Mouse (Mus musculus): ENCODE data around the gene Pip5k1b. TPM values are rescaled to one million over a fixed set of nuclear protein-coding genes. Genes with fewer than 3 reads are reported as not detected.

Pip5k1b gene
- polyA plus RNA-seq, 1 experiment: 10.4 TPM

GRCm38 (mm10) chr19:24314676-24315075, 241.0 kb downstream of the Pip5k1b start:
- no peaks in the 10 kb centered on the region for H3K4me1 ChIP-seq (ENCODE audit: control insufficient read depth, insufficient read depth, low read length)
- TF ChIP-seq CTCF (IDR thresholded peaks at IDR 0.05; ENCODE audit: control insufficient read depth, insufficient read depth, low read length): no peak
- no peak for TF ChIP-seq POLR2A (IDR thresholded peaks at IDR 0.05; ENCODE audit: borderline replicate concordance, control insufficient read depth, low read depth, low read length)
- no peak overlapping the region for H3K4me3 ChIP-seq (replicated peaks; ENCODE audit: control insufficient read depth, low read depth, low read length)
- 93% methylated on average over 11 of the region's 11 CpGs for WGBS
- no peak overlapping the region for H3K27ac ChIP-seq (ENCODE audit: control insufficient read depth, insufficient read depth, low read depth, low read length, poor library complexity)

GRCm38 (mm10) chr19:24312556-24313342, 242.9 kb downstream of the Pip5k1b start:
- Histone ChIP-seq H3K27ac (ENCODE audit: control insufficient read depth, insufficient read depth, low read depth, low read length, poor library complexity) (no peak overlapping the region), H3K4me3 (replicated peaks; ENCODE audit: control insufficient read depth, low read depth, low read length) (no peak overlapping the region), H3K4me1 (ENCODE audit: control insufficient read depth, insufficient read depth, low read length) (no peaks in the 10 kb centered on the region)
- TF ChIP-seq POLR2A (IDR thresholded peaks at IDR 0.05; ENCODE audit: borderline replicate concordance, control insufficient read depth, low read depth, low read length) (no peak), CTCF (IDR thresholded peaks at IDR 0.05; ENCODE audit: control insufficient read depth, insufficient read depth, low read length) (no peak)
- 77% methylated on average over 12 of the region's 12 CpGs for WGBS

- Histone ChIP-seq H3K4me3 (replicated peaks; ENCODE audit: control insufficient read depth, low read depth, low read length) (no peak overlapping the region), H3K27ac (ENCODE audit: control insufficient read depth, insufficient read depth, low read depth, low read length, poor library complexity) (no peak overlapping the region), H3K4me1 (ENCODE audit: control insufficient read depth, insufficient read depth, low read length) (no peaks in the 10 kb centered on the region)
- WGBS: 82% methylated on average over 5 of the region's 5 CpGs
- no peak for TF ChIP-seq CTCF (IDR thresholded peaks at IDR 0.05; ENCODE audit: control insufficient read depth, insufficient read depth, low read length)
- no peak for TF ChIP-seq POLR2A (IDR thresholded peaks at IDR 0.05; ENCODE audit: borderline replicate concordance, control insufficient read depth, low read depth, low read length)
Observed at GRCm38 (mm10) chr19:24312046-24312445, 243.6 kb downstream of the Pip5k1b start.

GRCm38 (mm10) chr19:24308305-24308705, 247.4 kb downstream of the Pip5k1b start:
- 31% methylated on average over 5 of the region's 5 CpGs for WGBS
- H3K4me3 ChIP-seq (replicated peaks; ENCODE audit: control insufficient read depth, low read depth, low read length): no peak overlapping the region
- no peak overlapping the region for H3K27ac ChIP-seq (ENCODE audit: control insufficient read depth, insufficient read depth, low read depth, low read length, poor library complexity)
- no peak for TF ChIP-seq CTCF (IDR thresholded peaks at IDR 0.05; ENCODE audit: control insufficient read depth, insufficient read depth, low read length)
- no peak for TF ChIP-seq POLR2A (IDR thresholded peaks at IDR 0.05; ENCODE audit: borderline replicate concordance, control insufficient read depth, low read depth, low read length)
- no peaks in the 10 kb centered on the region for H3K4me1 ChIP-seq (ENCODE audit: control insufficient read depth, insufficient read depth, low read length)

- 67% methylated on average over 13 of the region's 13 CpGs for WGBS
- TF ChIP-seq CTCF (IDR thresholded peaks at IDR 0.05; ENCODE audit: control insufficient read depth, insufficient read depth, low read length): no peak
- no peak for TF ChIP-seq POLR2A (IDR thresholded peaks at IDR 0.05; ENCODE audit: borderline replicate concordance, control insufficient read depth, low read depth, low read length)
- no peak overlapping the region for H3K27ac ChIP-seq (ENCODE audit: control insufficient read depth, insufficient read depth, low read depth, low read length, poor library complexity)
- H3K4me1 ChIP-seq (ENCODE audit: control insufficient read depth, insufficient read depth, low read length): no peaks in the 10 kb centered on the region
- H3K4me3 ChIP-seq (replicated peaks; ENCODE audit: control insufficient read depth, low read depth, low read length): no peak overlapping the region
Observed at GRCm38 (mm10) chr19:24307271-24308221, 248.1 kb downstream of the Pip5k1b start.

- TF ChIP-seq CTCF (IDR thresholded peaks at IDR 0.05; ENCODE audit: control insufficient read depth, insufficient read depth, low read length) (0 out of 2 replicates have a peak, but pooled peaks have one; percentile 7), POLR2A (IDR thresholded peaks at IDR 0.05; ENCODE audit: borderline replicate concordance, control insufficient read depth, low read depth, low read length) (no peak)
- WGBS: 91% methylated on average over 5 of the region's 5 CpGs
Observed at GRCm38 (mm10) chr19:24306351-24306750, 249.3 kb downstream of the Pip5k1b start.

GRCm38 (mm10) chr19:24302198-24302597, 253.5 kb downstream of the Pip5k1b start:
- H3K27ac ChIP-seq (ENCODE audit: control insufficient read depth, insufficient read depth, low read depth, low read length, poor library complexity): no peak overlapping the region
- WGBS: 88% methylated on average over 10 of the region's 10 CpGs
- H3K4me3 ChIP-seq (replicated peaks; ENCODE audit: control insufficient read depth, low read depth, low read length): no peak overlapping the region
- TF ChIP-seq POLR2A (IDR thresholded peaks at IDR 0.05; ENCODE audit: borderline replicate concordance, control insufficient read depth, low read depth, low read length) (no peak), CTCF (IDR thresholded peaks at IDR 0.05; ENCODE audit: control insufficient read depth, insufficient read depth, low read length) (no peak)
- no peaks in the 10 kb centered on the region for H3K4me1 ChIP-seq (ENCODE audit: control insufficient read depth, insufficient read depth, low read length)

More at GRCm38 (mm10) chr19:24306351-24306750, 249.3 kb downstream of the Pip5k1b start:
- Histone ChIP-seq H3K4me3 (replicated peaks; ENCODE audit: control insufficient read depth, low read depth, low read length) (no peak overlapping the region), H3K27ac (ENCODE audit: control insufficient read depth, insufficient read depth, low read depth, low read length, poor library complexity) (no peak overlapping the region), H3K4me1 (ENCODE audit: control insufficient read depth, insufficient read depth, low read length) (no peaks in the 10 kb centered on the region)

- no peak for TF ChIP-seq CTCF (IDR thresholded peaks at IDR 0.05; ENCODE audit: control insufficient read depth, insufficient read depth, low read length)
- no peak for TF ChIP-seq POLR2A (IDR thresholded peaks at IDR 0.05; ENCODE audit: borderline replicate concordance, control insufficient read depth, low read depth, low read length)
- WGBS: 88% methylated on average over 5 of the region's 5 CpGs
- Histone ChIP-seq H3K4me3 (replicated peaks; ENCODE audit: control insufficient read depth, low read depth, low read length) (no peak overlapping the region), H3K27ac (ENCODE audit: control insufficient read depth, insufficient read depth, low read depth, low read length, poor library complexity) (no peak overlapping the region), H3K4me1 (ENCODE audit: control insufficient read depth, insufficient read depth, low read length) (no peaks in the 10 kb centered on the region)
Observed at GRCm38 (mm10) chr19:24301768-24302148, 253.9 kb downstream of the Pip5k1b start.

Data from bone marrow, adult 2 months (tissue).